Mouse (Mus musculus): ENCODE data around the gene Lhcgr.
"Not testable (repeated sequence)": the region's sequence is repeated elsewhere in the genome, so short reads cannot be mapped to it uniquely, and the experiment has no call there.

Gene Lhcgr

DNA sequence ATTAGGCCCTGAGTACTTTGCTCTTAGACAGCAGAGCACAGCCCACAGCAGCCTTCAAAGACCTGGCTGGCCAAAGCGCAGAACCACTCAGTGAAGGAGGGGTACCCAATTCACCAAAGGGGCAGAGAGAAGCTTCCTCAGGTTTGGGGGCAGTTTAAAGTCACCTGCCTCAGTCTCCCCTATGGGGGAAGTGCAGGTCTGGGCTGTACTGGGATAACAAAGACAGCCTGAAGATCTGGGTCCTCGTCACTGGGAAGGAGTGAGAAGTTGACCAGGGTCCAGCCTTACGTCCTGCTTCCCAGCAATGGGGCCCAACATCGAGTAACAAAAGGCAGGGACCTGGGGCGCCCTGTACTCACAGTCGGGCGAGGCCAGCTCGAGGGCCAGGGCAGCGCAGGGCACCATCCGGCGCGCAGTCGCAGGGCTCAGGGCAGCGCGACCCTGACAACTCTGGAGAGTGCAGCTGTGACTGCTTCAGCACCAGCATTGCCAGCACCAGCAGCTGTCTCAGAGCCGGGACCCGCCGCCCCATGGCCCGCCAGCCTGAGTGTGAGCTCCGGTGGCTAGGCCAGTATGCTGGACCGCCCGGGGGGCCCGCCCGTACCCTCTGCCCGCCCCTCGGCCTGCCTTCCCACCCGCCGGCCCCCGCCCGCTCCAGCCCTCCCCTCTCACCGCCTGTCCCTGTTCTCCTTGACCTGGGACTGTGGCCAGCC lies at the start of gene Lhcgr:
Gene Lhcgr, minus strand, starts transcription at position 551 of the 713 bp plus-strand sequence.
- in situ Hi-C loops (cut with MboI; ENCODE audit: unreplicated experiment in 2 of 2): no loop called here

DNA sequence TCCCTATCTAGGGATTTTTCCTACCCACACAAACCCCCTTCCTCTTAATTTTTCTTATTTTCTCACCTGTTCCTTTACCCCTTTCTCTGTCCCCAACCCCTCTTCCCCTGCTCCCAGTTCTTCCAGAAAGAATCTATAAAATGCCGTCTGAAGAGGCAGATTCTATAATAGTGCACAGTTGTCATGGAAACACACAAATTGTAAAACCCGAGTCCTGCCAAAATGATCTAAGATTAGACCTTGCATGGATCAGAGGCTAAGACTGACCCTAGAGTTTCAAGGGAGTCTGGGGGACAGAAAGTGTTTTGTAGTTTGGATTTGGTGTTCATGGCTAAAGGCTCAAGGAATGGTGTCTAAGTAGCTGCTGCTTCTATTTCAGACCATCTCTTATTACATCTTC lies 25.8 kb upstream of the Lhcgr start:
- in situ Hi-C loops (cut with MboI; ENCODE audit: unreplicated experiment in 2 of 2): no loop called here

DNA sequence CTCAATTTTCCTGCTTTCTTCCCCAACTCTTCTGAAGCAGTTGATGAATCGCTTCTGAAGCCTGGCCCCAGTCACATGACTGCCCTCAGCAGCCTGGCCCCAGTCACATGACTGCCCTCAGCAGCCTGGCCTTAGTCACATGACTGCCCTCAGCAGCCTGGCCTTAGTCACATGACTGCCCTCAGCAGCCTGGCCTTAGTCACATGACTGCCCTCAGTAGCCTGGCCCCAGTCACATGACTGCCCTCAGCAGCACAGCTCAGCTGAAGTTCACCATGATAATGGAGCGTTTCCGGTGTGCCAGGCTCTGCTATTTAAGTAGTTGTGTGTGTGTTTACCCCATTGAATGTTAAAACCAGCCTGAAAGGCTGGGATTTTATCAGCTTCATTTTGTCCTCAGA lies 21.2 kb upstream of the Lhcgr start:
- in situ Hi-C loops (cut with MboI; ENCODE audit: unreplicated experiment in 2 of 2): not testable (repeated sequence)

DNA sequence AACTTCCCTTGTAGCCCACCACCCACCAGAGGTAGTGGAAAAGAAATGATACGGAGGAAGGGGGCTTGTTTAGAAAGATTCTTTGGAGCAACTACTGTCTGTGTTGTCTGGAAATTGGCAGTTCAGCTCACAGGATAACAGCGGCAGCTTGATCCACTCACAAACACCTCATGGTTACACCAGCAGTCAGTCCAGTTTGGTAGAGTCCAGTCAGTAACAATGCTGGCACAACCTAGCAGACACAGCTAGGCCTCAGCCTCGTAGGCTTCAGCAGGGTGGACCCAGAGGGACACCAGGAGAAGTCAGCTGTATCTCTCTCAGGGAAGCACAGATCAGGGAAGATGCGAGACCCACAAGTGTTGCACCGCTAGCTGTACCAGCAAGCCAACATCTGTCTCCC lies 19.0 kb upstream of the Lhcgr start:
- in situ Hi-C loops (cut with MboI; ENCODE audit: unreplicated experiment in 2 of 2): no loop called here

DNA sequence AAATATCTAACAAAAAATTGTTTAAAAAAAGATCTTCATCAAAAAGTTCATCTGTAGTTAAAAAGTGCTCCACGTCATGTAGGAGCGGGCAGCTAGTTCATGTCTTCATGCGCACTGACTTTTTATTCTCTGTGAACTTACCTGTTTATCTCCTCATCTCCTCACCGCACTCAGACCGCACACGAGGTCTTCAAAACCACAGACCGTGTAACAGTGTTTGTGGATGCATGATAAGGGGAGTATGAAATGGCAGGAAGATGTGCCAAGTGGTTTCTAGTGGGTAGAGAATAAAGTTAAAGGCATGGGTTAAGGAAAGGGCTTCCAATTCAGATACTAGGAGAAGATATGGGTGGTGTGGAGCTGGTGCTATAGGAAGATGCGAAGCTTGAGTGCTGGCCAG lies 14.6 kb upstream of the Lhcgr start:
- in situ Hi-C loops (cut with MboI; ENCODE audit: unreplicated experiment in 2 of 2): no loop called here

DNA sequence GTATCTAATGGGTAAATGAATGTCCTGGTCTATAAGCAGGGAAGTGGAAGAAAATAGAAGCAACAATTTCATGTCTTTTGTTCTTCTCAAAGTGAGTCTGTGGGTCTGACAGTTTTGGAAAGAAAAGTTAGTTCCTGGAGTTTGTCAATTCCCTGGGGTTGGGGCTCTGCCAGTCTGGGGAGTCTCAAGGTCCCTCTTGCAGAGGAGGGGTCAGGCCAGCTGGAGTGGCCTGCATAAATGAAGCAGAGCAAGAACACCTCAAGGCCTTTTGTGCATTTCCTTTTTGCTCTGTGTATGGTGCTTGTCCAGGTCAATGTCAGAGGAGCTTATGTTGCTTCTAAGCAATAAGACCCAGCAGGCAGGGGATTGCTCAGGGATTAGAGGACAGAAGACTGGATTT lies 11.7 kb upstream of the Lhcgr start:
- in situ Hi-C loops (cut with MboI; ENCODE audit: unreplicated experiment in 2 of 2): no loop called here

DNA sequence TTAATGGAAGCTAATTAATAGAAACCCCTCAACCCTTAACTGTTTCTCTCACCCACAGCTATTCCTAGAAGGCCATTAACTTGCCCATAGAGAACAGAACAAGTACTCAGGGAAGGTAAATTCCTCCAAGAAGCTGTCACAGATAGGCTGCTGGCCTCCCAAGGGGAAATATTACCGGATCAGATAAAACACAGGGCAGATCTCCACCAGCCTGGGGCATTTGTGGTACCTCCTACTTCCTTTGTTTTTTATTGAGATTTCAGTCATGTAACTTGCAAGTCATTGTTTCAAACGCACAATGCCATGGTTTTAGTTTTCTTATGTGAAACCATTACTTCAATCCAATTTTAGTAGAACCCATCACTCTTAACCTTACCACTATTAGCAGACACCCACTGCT lies 1.1 kb downstream of the Lhcgr start:
- in situ Hi-C loops (cut with MboI; ENCODE audit: unreplicated experiment in 2 of 2): no loop called here

DNA sequence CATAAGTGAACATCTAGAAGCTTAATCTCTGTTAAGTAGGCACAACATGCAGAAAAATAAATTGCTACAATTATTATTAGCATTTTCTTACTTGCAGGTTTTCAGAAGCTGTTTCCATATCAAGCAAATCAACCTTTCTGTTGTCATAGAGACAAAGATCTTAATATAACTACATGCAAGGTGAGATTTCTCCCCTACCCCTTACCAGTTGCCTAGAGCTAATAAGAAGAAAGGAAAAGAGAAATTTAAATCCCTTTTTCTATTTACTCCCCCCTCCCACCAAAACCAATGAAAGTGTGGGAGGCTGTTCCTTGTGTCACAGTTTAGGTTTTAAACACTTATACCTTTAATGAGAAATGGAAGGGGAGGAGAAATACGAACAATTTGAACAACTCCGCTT lies 3.4 kb downstream of the Lhcgr start:
- in situ Hi-C loops (cut with MboI; ENCODE audit: unreplicated experiment in 2 of 2): no loop called here

DNA sequence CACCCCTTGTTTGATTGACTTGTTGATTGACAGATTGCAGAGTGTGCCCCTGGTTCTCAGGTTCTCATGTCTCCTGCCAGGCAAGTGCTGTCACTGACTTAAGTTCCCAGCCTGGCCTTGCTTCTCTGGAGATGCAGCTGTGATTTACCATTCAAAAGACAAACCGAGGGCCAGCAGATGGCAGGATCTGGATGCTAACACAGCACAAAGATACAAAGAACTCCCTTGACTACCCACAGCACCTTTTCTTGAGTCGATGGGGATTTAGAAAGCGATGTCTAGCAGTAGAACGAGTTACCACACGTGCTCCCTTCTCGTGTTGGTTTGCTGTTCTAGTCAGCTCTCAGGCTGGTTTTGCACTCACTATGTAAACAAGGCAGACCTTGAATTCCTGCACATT lies 4.9 kb downstream of the Lhcgr start:
- in situ Hi-C loops (cut with MboI; ENCODE audit: unreplicated experiment in 2 of 2): no loop called here

DNA sequence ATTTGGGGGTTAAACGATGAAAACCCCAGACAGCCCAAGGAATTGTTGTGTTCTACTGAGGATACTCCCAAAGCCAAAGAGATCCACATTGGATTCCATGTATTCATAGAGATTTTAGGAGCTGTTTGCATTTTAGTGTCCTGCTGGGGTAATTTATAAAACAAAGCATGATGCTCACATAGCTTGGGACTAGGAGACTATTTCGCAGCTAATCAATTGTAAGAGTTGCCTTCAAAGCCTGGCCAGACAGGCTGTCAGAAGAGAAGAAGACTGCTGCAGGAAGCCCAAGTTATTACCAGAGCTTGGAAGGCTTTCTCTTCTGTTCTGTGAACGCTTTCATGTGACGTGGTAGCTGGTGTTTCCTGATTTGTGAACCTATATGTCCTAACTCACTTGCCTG lies 5.4 kb downstream of the Lhcgr start:
- in situ Hi-C loops (cut with MboI; ENCODE audit: unreplicated experiment in 2 of 2): no loop called here

DNA sequence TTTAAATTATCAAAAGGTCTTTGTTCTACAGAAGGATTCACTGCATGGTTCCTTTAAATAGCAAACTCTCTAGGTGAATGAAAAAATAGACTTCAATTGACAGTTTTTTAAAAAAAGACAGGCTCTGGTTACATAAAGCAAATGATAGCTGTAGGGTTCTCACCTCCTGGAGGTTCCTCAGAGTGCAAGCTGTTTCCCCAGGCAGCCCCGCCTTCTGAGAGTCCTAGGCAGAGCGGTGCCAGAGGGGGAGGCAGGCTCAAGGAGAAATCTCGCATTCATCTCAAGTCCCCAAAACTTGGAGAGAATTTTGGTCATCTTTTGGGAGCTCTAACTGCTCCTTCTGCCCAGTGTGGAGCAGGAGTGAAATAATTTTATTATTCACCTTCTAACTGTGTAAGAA lies 12.6 kb downstream of the Lhcgr start:
- in situ Hi-C loops (cut with MboI; ENCODE audit: unreplicated experiment in 2 of 2): no loop called here

DNA sequence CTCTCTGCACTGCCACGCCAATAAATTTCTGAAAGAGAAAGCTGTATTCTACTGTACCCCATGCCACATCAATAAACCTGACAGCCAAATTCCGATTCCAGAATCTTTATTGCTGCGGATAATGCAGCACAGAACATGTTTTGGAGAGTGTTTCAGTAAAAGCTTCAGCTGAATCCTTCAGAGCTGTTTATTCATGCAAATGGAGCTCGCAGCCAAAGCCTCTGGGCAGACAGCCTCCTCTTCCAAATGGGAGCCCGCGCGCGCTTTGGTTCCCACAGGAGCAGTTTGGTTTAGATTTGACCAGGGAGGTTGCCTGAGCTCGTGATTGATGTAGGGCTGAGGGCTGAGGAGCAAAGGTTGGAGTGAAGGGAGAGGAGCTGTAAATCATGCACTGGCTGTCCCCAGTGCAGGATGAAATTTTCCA lies 17.7 kb downstream of the Lhcgr start:
- in situ Hi-C loops (cut with MboI; ENCODE audit: unreplicated experiment in 2 of 2): no loop called here

DNA sequence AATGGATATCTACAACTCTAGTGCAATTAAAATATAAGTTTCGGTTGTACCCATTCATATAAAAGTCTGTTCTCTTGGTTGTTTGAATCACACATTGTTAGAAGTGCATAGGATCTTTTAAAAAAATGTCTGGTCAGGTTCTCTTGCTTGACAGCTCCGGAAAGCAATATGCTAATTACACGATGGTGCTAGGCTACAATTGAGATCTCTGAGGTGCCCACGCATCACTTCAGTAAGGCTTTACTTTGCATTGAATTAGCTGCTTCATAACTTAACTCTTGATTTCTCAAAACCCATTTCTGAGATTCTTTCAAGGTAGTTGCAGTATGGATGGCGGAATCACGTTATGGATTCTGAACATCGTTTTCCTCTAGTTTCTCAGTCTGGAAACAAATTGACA lies 21.7 kb downstream of the Lhcgr start:
- in situ Hi-C loops (cut with MboI; ENCODE audit: unreplicated experiment in 2 of 2): no loop called here

DNA sequence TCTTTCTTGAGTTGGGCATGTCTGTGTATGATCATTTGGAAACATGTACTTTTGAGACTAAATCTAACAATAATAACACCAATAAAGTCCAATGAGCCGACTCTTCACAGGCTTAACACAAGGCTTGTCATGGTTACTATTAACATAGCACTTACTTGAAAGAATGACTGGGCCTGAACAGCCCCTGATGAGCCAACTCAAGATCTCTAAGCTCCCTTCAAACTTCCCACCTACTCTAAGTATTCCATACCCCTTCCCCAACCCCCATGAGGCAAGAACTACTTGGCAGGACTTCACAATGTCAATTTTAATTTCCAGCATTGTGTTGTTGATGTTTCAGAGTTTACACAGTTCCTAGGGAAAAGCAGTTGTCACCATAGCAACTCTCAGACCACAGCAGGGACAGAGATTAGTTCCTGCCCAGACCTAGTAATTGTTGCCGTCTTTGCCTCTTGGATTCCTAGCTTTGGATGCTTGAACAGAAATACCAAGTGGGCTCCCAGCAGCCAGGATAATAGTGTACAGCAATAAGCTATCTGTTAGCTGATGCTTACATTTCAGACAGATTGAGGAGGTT lies 22.4 kb downstream of the Lhcgr start:
- in situ Hi-C loops (cut with MboI; ENCODE audit: unreplicated experiment in 2 of 2): no loop called here

DNA sequence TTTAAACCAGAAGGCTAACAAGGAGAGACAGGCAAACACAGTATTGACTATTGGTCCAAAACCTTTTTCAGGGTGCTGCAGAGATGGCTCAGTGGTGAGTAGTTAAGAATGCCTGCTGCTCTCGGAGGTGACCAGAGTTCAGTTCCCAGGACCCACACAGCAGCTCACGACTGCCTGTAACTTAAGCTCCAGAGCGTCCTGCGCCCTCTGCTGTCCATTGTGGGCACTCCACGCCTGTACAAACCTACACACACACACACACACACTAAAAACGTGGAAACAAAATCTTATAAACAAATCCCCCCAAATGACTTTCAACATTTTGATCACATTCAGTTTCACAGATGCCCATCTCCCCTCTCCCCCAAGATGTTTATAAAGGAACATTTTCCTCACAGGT lies 24.9 kb downstream of the Lhcgr start:
- in situ Hi-C loops (cut with MboI; ENCODE audit: unreplicated experiment in 2 of 2): no loop called here

DNA sequence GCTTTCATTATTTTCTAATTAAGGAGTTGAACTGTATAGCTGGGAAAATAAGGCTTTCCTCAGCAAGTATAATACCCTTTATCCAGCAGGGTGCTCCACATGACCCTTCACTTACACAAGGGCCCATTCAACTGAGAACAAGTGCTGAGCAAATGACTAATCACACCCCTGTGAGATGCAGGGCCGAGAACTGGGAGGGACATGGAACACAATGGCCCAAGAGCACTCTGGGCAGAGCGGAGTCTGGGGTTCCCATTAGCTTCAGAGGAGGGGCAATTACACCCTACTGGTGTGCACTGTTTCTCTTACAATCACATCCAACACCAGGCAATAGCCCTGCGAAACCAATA lies 27.7 kb downstream of the Lhcgr start:
- in situ Hi-C loops (cut with MboI; ENCODE audit: unreplicated experiment in 2 of 2): no loop called here

DNA sequence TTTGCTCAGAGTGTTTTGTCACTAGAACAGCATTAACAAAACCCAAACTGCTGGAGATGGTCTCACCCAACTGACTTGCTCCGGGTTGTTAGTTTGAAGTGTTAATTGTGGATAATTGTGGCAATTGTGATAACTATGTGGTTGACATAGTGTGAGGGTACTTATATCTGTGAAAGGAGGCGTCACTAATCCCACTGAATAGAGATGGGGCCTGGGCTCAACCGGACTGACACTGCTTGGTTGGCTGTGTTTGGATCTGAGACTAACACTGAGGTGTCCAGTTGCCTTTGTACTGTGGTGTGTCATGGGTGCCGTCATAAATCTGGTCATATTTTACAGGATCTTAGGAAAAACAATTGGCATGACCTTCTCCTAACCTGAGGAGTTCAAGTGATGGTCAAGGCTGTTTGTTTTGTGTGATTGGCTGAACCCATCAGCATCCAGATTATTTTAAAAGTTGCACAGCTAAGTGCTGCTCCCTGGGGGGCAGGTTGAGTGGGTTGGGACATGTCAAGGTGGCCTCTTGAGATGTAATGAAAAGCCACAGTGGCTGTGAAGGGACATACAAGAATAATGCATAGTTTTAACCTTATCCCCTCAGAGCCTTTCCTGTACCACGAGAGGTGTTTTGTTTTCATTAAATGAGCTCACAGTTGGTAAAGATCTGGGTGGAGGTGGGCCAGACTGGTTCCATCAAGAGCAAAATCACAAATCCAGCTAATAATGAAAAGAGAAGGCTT lies 28.2 kb downstream of the Lhcgr start:
- in situ Hi-C loops (cut with MboI; ENCODE audit: unreplicated experiment in 2 of 2): no loop called here

DNA sequence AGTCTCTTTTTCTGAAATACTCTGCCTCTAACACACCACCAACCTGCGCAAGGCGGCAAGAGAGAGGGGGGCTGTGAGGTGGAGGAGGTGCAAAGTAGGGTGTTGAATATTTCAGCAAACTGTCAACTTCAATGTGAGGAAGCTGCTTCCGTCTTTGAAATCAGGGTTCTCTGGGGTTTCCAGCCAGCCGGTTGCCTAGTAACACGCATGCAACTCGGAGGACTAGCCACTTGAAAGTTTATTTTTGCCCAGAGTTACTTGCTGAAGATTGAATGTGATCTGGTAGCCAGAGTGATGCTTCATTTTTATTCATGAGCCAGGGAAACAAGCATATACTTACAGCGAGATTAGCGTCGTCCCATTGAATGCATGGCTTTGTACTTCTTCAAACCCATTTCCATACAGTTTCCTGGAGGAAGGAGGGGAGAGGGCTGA lies 33.8 kb downstream of the Lhcgr start:
- in situ Hi-C loops (cut with MboI; ENCODE audit: unreplicated experiment in 2 of 2): loop anchor here in 1 of 2 experiments (5.0 kb wide), 1 partner anchor 106 kb away; no protein-coding TSS in a partner anchor

DNA sequence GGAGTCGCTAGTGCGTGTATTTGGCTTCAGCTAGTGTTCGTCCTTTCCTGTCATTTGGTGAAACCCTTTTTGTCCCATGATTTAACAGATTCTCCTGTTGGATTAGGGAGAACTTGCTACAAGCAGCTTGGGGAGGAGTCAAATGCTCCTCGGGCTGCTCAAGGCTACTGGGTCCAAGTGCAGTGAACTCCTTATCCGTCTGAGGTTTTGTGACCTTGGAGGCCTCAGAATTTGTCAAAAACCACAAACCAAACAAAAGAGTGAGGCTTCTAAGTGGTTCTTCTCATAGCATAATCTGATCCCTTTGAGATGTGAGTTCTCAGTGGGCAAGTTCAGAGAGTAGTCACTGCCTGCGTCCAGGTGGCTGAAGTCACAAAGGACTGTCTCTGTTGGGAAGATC lies 36.0 kb downstream of the Lhcgr start:
- in situ Hi-C loops (cut with MboI; ENCODE audit: unreplicated experiment in 2 of 2): loop anchor here in 1 of 2 experiments (5.0 kb wide), 1 partner anchor 103 kb away; no protein-coding TSS in a partner anchor

DNA sequence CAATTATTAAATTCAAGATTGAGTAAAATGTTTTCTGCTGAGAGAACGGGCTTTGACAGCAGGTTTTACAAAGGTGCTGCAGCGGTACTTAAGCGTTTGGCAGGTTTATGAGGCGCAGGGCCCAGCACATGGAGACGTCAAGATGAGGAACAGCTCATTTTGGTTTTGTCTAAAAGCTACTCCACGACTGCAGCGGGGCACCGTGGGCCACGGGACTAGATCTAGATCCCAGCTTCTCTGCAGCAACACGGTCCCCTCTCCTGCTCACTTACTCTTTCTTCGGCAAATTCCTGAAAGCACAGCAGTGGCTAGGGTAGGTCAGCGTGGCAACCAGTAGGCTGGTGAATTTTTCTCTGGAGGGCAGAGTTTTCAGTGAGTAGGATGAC lies 38.3 kb downstream of the Lhcgr start:
- in situ Hi-C loops (cut with MboI; ENCODE audit: unreplicated experiment in 2 of 2): no loop called here

DNA sequence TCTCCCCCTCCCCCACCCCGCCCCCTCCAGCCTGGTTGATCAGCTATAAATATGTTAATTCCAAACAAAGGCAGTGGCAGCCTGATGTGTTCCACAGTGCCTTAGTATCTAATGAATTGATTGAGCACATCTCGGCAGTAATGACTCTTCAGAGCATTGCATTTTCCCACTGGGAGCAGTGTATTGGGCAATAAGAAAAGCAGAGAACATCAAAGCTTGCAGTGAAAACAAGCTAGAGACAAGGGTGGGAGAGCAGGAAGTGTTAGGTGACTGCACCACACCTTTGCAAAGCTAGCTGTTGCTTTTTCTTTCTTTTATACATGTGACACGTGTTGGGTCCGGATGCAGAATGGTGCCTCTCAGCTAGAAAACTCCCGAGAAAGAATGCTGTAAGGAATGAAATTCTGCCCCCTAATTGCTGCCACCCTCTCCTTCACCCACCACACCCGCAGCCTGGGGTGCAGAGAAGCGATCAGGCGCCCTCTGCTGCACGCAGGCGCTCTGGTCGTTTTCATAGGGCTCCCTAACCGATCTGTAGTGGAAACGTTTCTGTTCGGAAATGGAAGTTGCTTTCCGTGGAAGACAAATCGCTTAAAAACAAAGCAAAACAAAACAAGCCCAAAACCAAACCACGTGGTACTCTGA lies 38.8 kb downstream of the Lhcgr start:
- in situ Hi-C loops (cut with MboI; ENCODE audit: unreplicated experiment in 2 of 2): no loop called here
